Mouse (Mus musculus) heart, postnatal 0 days (tissue): ENCODE measurements around the gene Immp2l.

Source experiments
- CTCF ChIP-seq: IDR thresholded peaks from 2 replicates; pipeline ENCODE4 v1.5.1; 2016; ENCODE audit warnings: antibody characterized with exemption, control low read depth, low read depth
- EP300 ChIP-seq: IDR thresholded peaks from 2 replicates; pipeline ENCODE4 v1.6.1; 2016; ENCODE audit warnings: antibody characterized with exemption, low read depth

GRCm38 (mm10) chr12:41911626-41912025, 887.7 kb downstream of the Immp2l start:
- TF ChIP-seq CTCF (no peak), EP300 (no peak)
